Mouse (Mus musculus): Measurements from ENCODE around the gene Rufy1. TPM values are rescaled to one million over a fixed set of nuclear protein-coding genes. Genes with fewer than 3 reads are reported as not detected.

Gene Rufy1
- total and polyA plus RNA-seq, 2 experiments from 2014 or later: 22.6 to 25.0 TPM

DNA sequence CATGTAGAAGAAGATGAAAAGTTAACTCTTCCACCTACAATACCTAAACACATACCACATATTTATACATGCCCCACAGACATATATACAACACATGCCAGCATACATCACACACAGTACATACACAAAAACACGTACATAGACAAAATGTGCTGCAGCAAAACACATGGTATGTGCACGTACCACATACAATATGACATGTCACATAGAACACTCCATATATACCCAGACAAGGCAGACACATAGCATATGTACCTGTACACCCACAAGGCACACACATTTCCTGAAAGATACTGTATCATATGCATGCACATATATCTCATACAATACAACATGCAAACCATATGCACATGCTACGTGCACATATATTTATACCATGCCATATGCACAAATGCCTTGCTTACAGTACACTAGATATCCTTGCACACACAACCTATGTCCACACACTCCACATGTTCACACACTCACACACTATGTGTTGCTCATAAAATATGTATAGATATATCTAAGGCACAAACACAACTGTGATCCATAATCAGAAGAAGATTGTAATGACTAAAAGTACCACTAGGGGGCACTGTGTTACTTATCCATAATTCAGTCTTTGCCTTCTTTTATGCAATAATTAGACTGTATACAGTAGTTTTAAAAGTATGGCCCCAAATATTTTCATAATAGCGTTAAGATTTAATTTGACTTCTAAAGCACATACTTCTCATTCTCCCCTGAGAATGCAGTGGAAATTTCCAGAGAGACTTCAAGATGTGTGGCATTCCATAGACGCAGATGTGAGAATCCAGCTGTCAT, 12.5 kb upstream of the Rufy1 start:
- H3K9me3 ChIP-seq (ENCODE audit: low read length): no peaks in the 10 kb centered on the region
- no peak overlapping the region for H3K4me3 ChIP-seq (ENCODE audit: low read depth, low read length)
- no peak overlapping the region for H3K9ac ChIP-seq
- no peak overlapping the region for H3K4me2 ChIP-seq (ENCODE audit: low read depth)
- WGBS: 72% methylated on average over 5 of the region's 5 CpGs
- peak; percentile 78 for TF ChIP-seq CTCF (IDR thresholded peaks at IDR 0.05; ENCODE audit: low read depth)
- no peaks in the 10 kb centered on the region; the same call in 1 of the 2 replicates for H3K27me3 ChIP-seq (ENCODE audit: insufficient read depth, low read length)
- H3K4me1 ChIP-seq (ENCODE audit: insufficient read depth): no peaks in the 10 kb centered on the region
- no peak overlapping the region for H3K27ac ChIP-seq (ENCODE audit: low read depth, low read length)
- peak; percentile 29 for ATAC-seq
- H3K36me3 ChIP-seq (ENCODE audit: insufficient read depth): no peaks in the 10 kb centered on the region
- DNase-seq: peak; percentile 81

DNA sequence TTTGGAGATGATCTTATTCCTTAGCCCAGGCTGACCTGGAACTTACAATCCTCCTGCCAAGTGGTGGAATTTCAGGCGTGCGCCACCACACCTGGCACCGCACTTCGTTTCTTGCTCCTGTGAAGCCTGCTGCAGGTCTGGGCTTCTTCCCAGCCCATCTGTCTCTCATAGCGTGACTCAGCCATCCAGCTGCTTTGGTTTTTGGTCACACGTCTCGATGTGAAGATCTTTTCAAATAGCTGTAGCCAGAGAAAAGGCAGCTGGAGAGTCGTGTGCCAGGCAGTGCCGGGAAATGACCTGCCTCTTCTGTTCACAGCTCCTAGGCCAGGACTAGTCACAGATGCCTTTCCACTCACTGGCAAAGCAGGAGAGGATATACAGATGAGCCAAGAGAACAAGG, 10.7 kb upstream of the Rufy1 start:
- 57% methylated on average over 9 of the region's 9 CpGs for WGBS
- no peak for TF ChIP-seq CTCF (IDR thresholded peaks at IDR 0.05; ENCODE audit: low read depth)
- Histone ChIP-seq H3K27me3 (ENCODE audit: insufficient read depth, low read length) (no peaks in the 10 kb centered on the region; the same call in 1 of the 2 replicates), H3K9ac (no peak overlapping the region), H3K27ac (ENCODE audit: low read depth, low read length) (no peak overlapping the region), H3K36me3 (ENCODE audit: insufficient read depth) (no peaks in the 10 kb centered on the region), H3K9me3 (ENCODE audit: low read length) (no peaks in the 10 kb centered on the region), H3K4me3 (ENCODE audit: low read depth, low read length) (no peak overlapping the region), H3K4me2 (ENCODE audit: low read depth) (no peak overlapping the region), H3K4me1 (ENCODE audit: insufficient read depth) (no peaks in the 10 kb centered on the region)
- DNase-seq (no peak), ATAC-seq (no peak)

DNA sequence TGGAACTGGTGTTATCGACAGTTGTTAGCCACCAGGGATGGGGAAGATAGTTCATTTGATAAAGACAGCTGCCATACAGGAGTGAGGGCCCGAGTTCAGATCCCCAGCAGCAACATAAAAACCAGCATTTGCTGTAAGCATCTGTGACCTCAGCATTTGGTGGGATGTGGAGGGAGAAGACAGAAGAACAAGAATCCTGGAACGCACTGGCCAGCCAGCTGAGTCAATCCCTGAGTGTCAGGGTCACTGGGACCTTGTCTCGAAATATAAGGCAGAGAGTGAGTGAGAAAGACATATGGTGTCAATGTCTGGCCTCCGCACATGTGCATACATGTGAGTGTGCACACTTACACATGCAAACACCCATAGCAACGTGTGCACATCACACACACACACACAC, 9.8 kb upstream of the Rufy1 start:
- Histone ChIP-seq H3K36me3 (ENCODE audit: insufficient read depth) (no peaks in the 10 kb centered on the region), H3K4me2 (ENCODE audit: low read depth) (no peak overlapping the region), H3K4me3 (ENCODE audit: low read depth, low read length) (no peak overlapping the region), H3K27me3 (ENCODE audit: insufficient read depth, low read length) (no peaks in the 10 kb centered on the region; the same call in 1 of the 2 replicates), H3K4me1 (ENCODE audit: insufficient read depth) (no peaks in the 10 kb centered on the region), H3K9me3 (ENCODE audit: low read length) (no peaks in the 10 kb centered on the region), H3K27ac (ENCODE audit: low read depth, low read length) (no peak overlapping the region), H3K9ac (no peak overlapping the region)
- DNase-seq (no peak), ATAC-seq (no peak)
- no peak for TF ChIP-seq CTCF (IDR thresholded peaks at IDR 0.05; ENCODE audit: low read depth)
- 74% methylated on average over 6 of the region's 6 CpGs for WGBS

DNA sequence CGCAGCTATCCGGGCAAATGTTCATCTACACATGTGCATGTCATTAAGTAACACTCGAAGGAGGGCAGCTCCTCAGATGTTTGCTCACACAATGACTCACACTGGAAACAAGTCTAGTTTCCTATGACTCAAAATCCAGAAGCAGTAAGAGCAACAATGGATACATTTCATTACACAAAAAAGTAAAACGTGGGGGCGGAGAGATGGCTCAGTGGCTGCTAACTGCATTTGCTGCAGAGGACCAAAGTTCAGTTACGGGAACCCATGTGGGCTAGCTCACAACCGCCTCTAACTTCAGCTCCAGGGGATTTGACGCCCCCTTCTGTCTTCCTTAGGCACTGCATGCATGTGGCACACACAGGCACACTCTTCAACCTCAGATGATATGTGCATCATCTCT, 8.9 kb upstream of the Rufy1 start:
- H3K27me3 ChIP-seq (ENCODE audit: insufficient read depth, low read length): no peaks in the 10 kb centered on the region; the same call in 1 of the 2 replicates
- H3K9me3 ChIP-seq (ENCODE audit: low read length): no peaks in the 10 kb centered on the region
- no peaks in the 10 kb centered on the region for H3K36me3 ChIP-seq (ENCODE audit: insufficient read depth)
- ATAC-seq: no peak
- WGBS: 68% methylated on average over 8 of the region's 8 CpGs
- peak; percentile 22 for TF ChIP-seq CTCF (IDR thresholded peaks at IDR 0.05; ENCODE audit: low read depth)
- no peak overlapping the region for H3K4me2 ChIP-seq (ENCODE audit: low read depth)
- no peak for DNase-seq
- no peak overlapping the region for H3K27ac ChIP-seq (ENCODE audit: low read depth, low read length)
- H3K4me3 ChIP-seq (ENCODE audit: low read depth, low read length): no peak overlapping the region
- no peaks in the 10 kb centered on the region for H3K4me1 ChIP-seq (ENCODE audit: insufficient read depth)
- no peak overlapping the region for H3K9ac ChIP-seq

DNA sequence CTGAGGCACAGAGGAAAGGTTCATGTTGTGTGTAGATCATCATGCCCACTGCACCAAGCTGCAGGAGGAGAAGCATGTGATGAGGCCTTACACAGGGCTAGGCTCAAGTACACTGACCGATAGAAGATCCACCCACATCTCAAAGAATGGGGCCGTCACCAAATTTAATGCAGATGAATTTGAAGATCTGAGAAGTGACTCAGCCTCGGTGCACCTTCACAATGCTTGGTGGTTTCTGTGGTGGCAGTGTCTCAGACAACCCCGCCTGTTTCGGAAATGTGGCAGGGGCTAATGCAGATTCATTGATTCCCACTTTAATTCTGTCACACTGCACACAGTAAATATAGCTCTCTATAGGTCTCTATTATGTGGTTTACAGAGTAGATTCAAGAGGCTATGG, 2.0 kb upstream of the Rufy1 start:
- Histone ChIP-seq H3K4me2 (ENCODE audit: low read depth) (no peak overlapping the region), H3K27me3 (ENCODE audit: insufficient read depth, low read length) (no peaks in the 10 kb centered on the region), H3K9me3 (ENCODE audit: low read length) (no peaks in the 10 kb centered on the region), H3K4me1 (ENCODE audit: insufficient read depth) (no peaks in the 10 kb centered on the region; the same call in 1 of the 2 replicates), H3K36me3 (ENCODE audit: insufficient read depth) (no peaks in the 10 kb centered on the region), H3K27ac (ENCODE audit: low read depth, low read length) (no peak overlapping the region), H3K4me3 (ENCODE audit: low read depth, low read length) (no peak overlapping the region), H3K9ac (no peak overlapping the region)
- DNase-seq (no peak), ATAC-seq (no peak)
- WGBS: 92% methylated on average over 5 of the region's 5 CpGs
- TF ChIP-seq CTCF (IDR thresholded peaks at IDR 0.05; ENCODE audit: low read depth): no peak

DNA sequence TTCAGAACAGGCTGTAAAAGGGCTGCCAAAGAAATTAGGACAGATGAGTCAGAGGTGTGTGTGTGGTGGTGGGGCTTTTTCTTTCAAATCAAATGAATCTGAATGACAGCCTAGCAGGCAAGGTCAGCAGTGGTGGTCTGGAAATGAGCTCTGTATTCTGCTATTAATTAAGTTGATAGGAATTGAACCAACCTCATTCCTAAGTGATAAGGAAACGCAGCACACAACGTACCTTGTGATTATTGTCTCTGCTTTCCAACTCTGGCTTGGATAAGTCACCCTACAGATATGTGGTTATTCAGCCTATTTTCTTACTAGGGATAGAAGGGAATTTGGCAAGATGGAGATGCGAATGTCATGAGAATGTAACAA, 1.1 kb upstream of the Rufy1 start:
- Histone ChIP-seq H3K27me3 (ENCODE audit: insufficient read depth, low read length) (no peaks in the 10 kb centered on the region), H3K9me3 (ENCODE audit: low read length) (no peaks in the 10 kb centered on the region), H3K9ac (no peak overlapping the region), H3K4me1 (ENCODE audit: insufficient read depth) (no peaks in the 10 kb centered on the region; the same call in 1 of the 2 replicates), H3K27ac (ENCODE audit: low read depth, low read length) (no peak overlapping the region), H3K36me3 (ENCODE audit: insufficient read depth) (no peaks in the 10 kb centered on the region), H3K4me2 (ENCODE audit: low read depth) (no peak overlapping the region), H3K4me3 (ENCODE audit: low read depth, low read length) (no peak overlapping the region)
- no peak for ATAC-seq
- TF ChIP-seq CTCF (IDR thresholded peaks at IDR 0.05; ENCODE audit: low read depth): no peak
- 92% methylated on average over 3 of the region's 3 CpGs for WGBS
- DNase-seq: no peak
